16 mouse cellular contexts compared by ENCODE assay signal in genomic region chr17:78560911-78561571, GRCm38 (mm10). TPM values are rescaled to one million over a fixed set of nuclear protein-coding genes. Genes with fewer than 3 reads are reported as not detected.
DNase-seq lines count a peak whose midpoint lies in the region; ATAC-seq lines count a peak whose summit lies in the region.
"Had no signal": no experiment of that assay in that cellular context is flagged by ENCODE, and none has a peak within 500 bp of the region (broad histone marks: within the 10 kb centered on the region; RNA-seq: fewer than 3 reads in every experiment).

No protein-coding gene starts in this region.

- 0 out of 2 replicates have a peak, but pooled peaks cover 3% of the 10 kb centered on the region for H3K4me1 ChIP-seq in forebrain, embryonic 11.5 days (replicated peaks; ENCODE audit: control insufficient read depth, insufficient read depth, low read length)
- no peaks in the 10 kb centered on the region for H3K4me1 ChIP-seq in forebrain, embryonic 14.5 days (ENCODE audit: control insufficient read depth, insufficient read depth, low read length)
- H3K4me1 ChIP-seq in midbrain, embryonic 11.5 days (ENCODE audit: control insufficient read depth, insufficient read depth, low read length), result no peaks in the 10 kb centered on the region
- 0 out of 2 replicates have a peak, but pooled peaks cover 4% of the 10 kb centered on the region for H3K4me1 ChIP-seq in midbrain, embryonic 14.5 days (ENCODE audit: control insufficient read depth, insufficient read depth, low read length)
- H3K4me1 ChIP-seq in embryonic facial prominence, embryonic 11.5 days (ENCODE audit: control insufficient read depth, insufficient read depth, low read length), result no peaks in the 10 kb centered on the region; the same call in 1 of the 2 replicates
- peaks cover 22% of the 10 kb centered on the region for H3K4me1 ChIP-seq in limb, embryonic 10.5 days

- H3K4me3 ChIP-seq in forebrain, embryonic 11.5 days (ENCODE audit: low read depth, low read length), result no peak overlapping the region
- no peak overlapping the region for H3K4me3 ChIP-seq in forebrain, embryonic 14.5 days (ENCODE audit: low read depth, low read length)
- H3K4me3 ChIP-seq in midbrain, embryonic 11.5 days (ENCODE audit: low read depth, low read length), result no peak overlapping the region
- H3K4me3 ChIP-seq in midbrain, embryonic 14.5 days (replicated peaks; ENCODE audit: low read depth, low read length), result no peak overlapping the region
- no peak overlapping the region for H3K4me3 ChIP-seq in embryonic facial prominence, embryonic 11.5 days (ENCODE audit: low read depth, low read length)
- H3K4me3 ChIP-seq in limb, embryonic 10.5 days, result no peak overlapping the region
- H3K4me3 ChIP-seq: heart, adult 2 months had no signal

- H3K9me3 ChIP-seq in forebrain, embryonic 11.5 days (ENCODE audit: control insufficient read depth, low read length), result no peaks in the 10 kb centered on the region
- no peaks in the 10 kb centered on the region for H3K9me3 ChIP-seq in forebrain, embryonic 14.5 days (replicated peaks; ENCODE audit: control insufficient read depth, low read length)
- H3K9me3 ChIP-seq in midbrain, embryonic 11.5 days (ENCODE audit: control insufficient read depth, low read length), result no peaks in the 10 kb centered on the region
- H3K9me3 ChIP-seq in midbrain, embryonic 14.5 days (ENCODE audit: control insufficient read depth, low read length), result no peaks in the 10 kb centered on the region
- H3K9me3 ChIP-seq in embryonic facial prominence, embryonic 11.5 days (replicated peaks; ENCODE audit: control insufficient read depth, low read length), result no peaks in the 10 kb centered on the region
- no peaks in the 10 kb centered on the region for H3K9me3 ChIP-seq in limb, embryonic 10.5 days (replicated peaks)

- H3K27me3 ChIP-seq in forebrain, embryonic 11.5 days (ENCODE audit: control insufficient read depth, insufficient read depth, low read length), result no peaks in the 10 kb centered on the region
- H3K27me3 ChIP-seq in forebrain, embryonic 14.5 days (replicated peaks; ENCODE audit: control insufficient read depth, insufficient read depth, low read length), result no peaks in the 10 kb centered on the region
- H3K27me3 ChIP-seq in midbrain, embryonic 11.5 days (ENCODE audit: control insufficient read depth, insufficient read depth, low read length), result no peaks in the 10 kb centered on the region
- H3K27me3 ChIP-seq in midbrain, embryonic 14.5 days (ENCODE audit: control insufficient read depth, insufficient read depth, low read length), result no peaks in the 10 kb centered on the region
- H3K27me3 ChIP-seq in embryonic facial prominence, embryonic 11.5 days (ENCODE audit: control insufficient read depth, insufficient read depth, low read length), result no peaks in the 10 kb centered on the region
- no peaks in the 10 kb centered on the region for H3K27me3 ChIP-seq in limb, embryonic 10.5 days (ENCODE audit: low read depth, poor library complexity, severe bottlenecking)

- no peak overlapping the region for H3K27ac ChIP-seq in forebrain, embryonic 11.5 days (ENCODE audit: low read depth, low read length)
- no peak overlapping the region for H3K27ac ChIP-seq in forebrain, embryonic 14.5 days (ENCODE audit: low read depth, low read length)
- no peak overlapping the region for H3K27ac ChIP-seq in midbrain, embryonic 11.5 days (ENCODE audit: low read depth, low read length)
- no peak overlapping the region for H3K27ac ChIP-seq in midbrain, embryonic 14.5 days (replicated peaks; ENCODE audit: low read depth, low read length)
- no peak overlapping the region for H3K27ac ChIP-seq in embryonic facial prominence, embryonic 11.5 days (replicated peaks; ENCODE audit: low read depth, low read length)
- 0 out of 2 replicates have a peak overlapping the region, but pooled peaks have one; percentile 42 for H3K27ac ChIP-seq in limb, embryonic 10.5 days
- H3K27ac ChIP-seq: heart, adult 2 months had no signal

- no peak overlapping the region for H3K4me2 ChIP-seq in forebrain, embryonic 11.5 days (ENCODE audit: low read depth, low read length, severe bottlenecking)
- no peak overlapping the region for H3K4me2 ChIP-seq in forebrain, embryonic 14.5 days (ENCODE audit: low read length)
- H3K4me2 ChIP-seq in midbrain, embryonic 11.5 days, result no peak overlapping the region
- no peak overlapping the region for H3K4me2 ChIP-seq in midbrain, embryonic 14.5 days (ENCODE audit: low read length)
- H3K4me2 ChIP-seq in embryonic facial prominence, embryonic 11.5 days (ENCODE audit: low read depth, low read length), result no peak overlapping the region

- DNase-seq in forebrain, embryonic 11.5 days (ENCODE audit: low spot score), result no peak
- DNase-seq in forebrain, embryonic 14.5 days (ENCODE audit: low spot score), result no peak
- no peak for DNase-seq in midbrain, embryonic 11.5 days (ENCODE audit: low spot score, missing footprints)
- no peak for DNase-seq in midbrain, embryonic 14.5 days
- DNase-seq in embryonic facial prominence, embryonic 11.5 days (ENCODE audit: low spot score), result peak; percentile 44
- no peak for DNase-seq in limb, embryonic 10.5 days (ENCODE audit: low spot score)
- DNase-seq: adrenal gland, postnatal 10 days; cerebellum, adult 11 months; cerebellum, postnatal 14 days; heart, adult 2 months; kidney, adult 18-20 months; kidney, postnatal 36 days; liver, postnatal 0 days; lung, postnatal 14 days; thymus, postnatal 36 days had no signal

- 0 out of 2 replicates have a peak, but pooled peaks have one; percentile 25 for ATAC-seq in forebrain, embryonic 11.5 days (replicated peaks; ENCODE audit: low FRiP score)
- ATAC-seq in forebrain, embryonic 14.5 days, result no peak
- peak; percentile 55 for ATAC-seq in midbrain, embryonic 11.5 days (ENCODE audit: low FRiP score)
- no peak for ATAC-seq in midbrain, embryonic 14.5 days (ENCODE audit: low FRiP score, low TSS enrichment)
- ATAC-seq in embryonic facial prominence, embryonic 11.5 days (replicated peaks; ENCODE audit: insufficient number of reproducible peaks, low FRiP score, low TSS enrichment, low read depth), result no peak
- no peak for ATAC-seq in erythroblast, adult 5-6 weeks (replicated peaks; ENCODE audit: low FRiP score, poor library complexity, severe bottlenecking)

- WGBS in forebrain, embryonic 11.5 days, result 66% methylated on average over 16 of the region's 16 CpGs
- WGBS in forebrain, embryonic 14.5 days, result 61% methylated on average over 16 of the region's 16 CpGs
- 66% methylated on average over 16 of the region's 16 CpGs for WGBS in midbrain, embryonic 11.5 days
- WGBS in midbrain, embryonic 14.5 days, result 63% methylated on average over 15 of the region's 16 CpGs
- WGBS in embryonic facial prominence, embryonic 11.5 days, result 36% methylated on average over 16 of the region's 16 CpGs
- 77% methylated on average over 16 of the region's 16 CpGs for WGBS in limb, embryonic 10.5 days

- no peaks in the 10 kb centered on the region for H3K36me3 ChIP-seq in forebrain, embryonic 11.5 days (ENCODE audit: control insufficient read depth, insufficient read depth, low read length)
- H3K36me3 ChIP-seq in forebrain, embryonic 14.5 days (ENCODE audit: control insufficient read depth, insufficient read depth, low read length), result no peaks in the 10 kb centered on the region
- no peaks in the 10 kb centered on the region for H3K36me3 ChIP-seq in midbrain, embryonic 11.5 days (ENCODE audit: control insufficient read depth, insufficient read depth, low read length)
- no peaks in the 10 kb centered on the region for H3K36me3 ChIP-seq in midbrain, embryonic 14.5 days (ENCODE audit: control insufficient read depth, insufficient read depth, low read length)
- H3K36me3 ChIP-seq in embryonic facial prominence, embryonic 11.5 days (replicated peaks; ENCODE audit: control insufficient read depth, insufficient read depth, low read depth, low read length), result no peaks in the 10 kb centered on the region
- no peaks in the 10 kb centered on the region for H3K36me3 ChIP-seq in limb, embryonic 10.5 days

- H3K9ac ChIP-seq in forebrain, embryonic 11.5 days (ENCODE audit: low read length), result no peak overlapping the region
- H3K9ac ChIP-seq in forebrain, embryonic 14.5 days (ENCODE audit: low read length), result no peak overlapping the region
- H3K9ac ChIP-seq in midbrain, embryonic 11.5 days (ENCODE audit: low read length), result no peak overlapping the region
- H3K9ac ChIP-seq in midbrain, embryonic 14.5 days (replicated peaks; ENCODE audit: low read length), result no peak overlapping the region
- no peak overlapping the region for H3K9ac ChIP-seq in embryonic facial prominence, embryonic 11.5 days (replicated peaks; ENCODE audit: low read length)
- H3K9ac ChIP-seq: liver, postnatal 0 days had no signal

RNA-seq across cellular contexts. Expression of gene Vit, which starts 53.2 kb away (rescaled TPM):
- 3.4 and 3.8 TPM in 2 replicates for polyA plus RNA-seq in forebrain, embryonic 11.5 days (2014; fragmentation: Nextera tagmentation; extraction: Ambion mirVana)
- polyA plus RNA-seq in forebrain, embryonic 14.5 days (2014; fragmentation: Nextera tagmentation; extraction: Ambion mirVana), result 4.3 and 4.8 TPM in 2 replicates
- 4.8 and 5.8 TPM in 2 replicates for polyA plus RNA-seq in midbrain, embryonic 11.5 days (2014; fragmentation: Nextera tagmentation; extraction: Ambion mirVana)
- 4.2 and 6.4 TPM in 2 replicates for polyA plus RNA-seq in midbrain, embryonic 14.5 days (2014; fragmentation: Nextera tagmentation; extraction: Ambion mirVana)
- 1.3 TPM in 2 replicates for polyA plus RNA-seq in embryonic facial prominence, embryonic 11.5 days (2014; fragmentation: Nextera tagmentation; extraction: Ambion mirVana)
- polyA plus RNA-seq in limb, embryonic 10.5 days (2016; fragmentation: Nextera tagmentation; extraction: Ambion mirVana), result not detected in 2 replicates
- total RNA-seq in erythroblast, adult 5-6 weeks (2015; ENCODE audit: low replicate concordance), result not detected in 2 replicates
- total RNA-seq in erythroblast, adult 5-6 weeks (2017; ENCODE audit: low replicate concordance), result not detected in 2 replicates

Comparison
In these comparisons a context has a peak if more than half of its experiments do, and no peak if none do; other contexts are left out.
1. ATAC-seq: peak in forebrain, embryonic 11.5 days (single experiment) and midbrain, embryonic 11.5 days (single experiment); none in forebrain, embryonic 14.5 days (single experiment), midbrain, embryonic 14.5 days (single experiment), embryonic facial prominence, embryonic 11.5 days (single experiment) and erythroblast, adult 5-6 weeks (single experiment).